Mouse (Mus musculus) brain, embryonic 18.5 days (tissue): ENCODE results near the gene Cep131.

Source experiments
- DNase-seq: peaks from one replicate; pipeline ENCODE4 v3.0.0-alpha.2; 2012; ENCODE audit warnings: low read depth, low spot score

Cep131 gene

DNA sequence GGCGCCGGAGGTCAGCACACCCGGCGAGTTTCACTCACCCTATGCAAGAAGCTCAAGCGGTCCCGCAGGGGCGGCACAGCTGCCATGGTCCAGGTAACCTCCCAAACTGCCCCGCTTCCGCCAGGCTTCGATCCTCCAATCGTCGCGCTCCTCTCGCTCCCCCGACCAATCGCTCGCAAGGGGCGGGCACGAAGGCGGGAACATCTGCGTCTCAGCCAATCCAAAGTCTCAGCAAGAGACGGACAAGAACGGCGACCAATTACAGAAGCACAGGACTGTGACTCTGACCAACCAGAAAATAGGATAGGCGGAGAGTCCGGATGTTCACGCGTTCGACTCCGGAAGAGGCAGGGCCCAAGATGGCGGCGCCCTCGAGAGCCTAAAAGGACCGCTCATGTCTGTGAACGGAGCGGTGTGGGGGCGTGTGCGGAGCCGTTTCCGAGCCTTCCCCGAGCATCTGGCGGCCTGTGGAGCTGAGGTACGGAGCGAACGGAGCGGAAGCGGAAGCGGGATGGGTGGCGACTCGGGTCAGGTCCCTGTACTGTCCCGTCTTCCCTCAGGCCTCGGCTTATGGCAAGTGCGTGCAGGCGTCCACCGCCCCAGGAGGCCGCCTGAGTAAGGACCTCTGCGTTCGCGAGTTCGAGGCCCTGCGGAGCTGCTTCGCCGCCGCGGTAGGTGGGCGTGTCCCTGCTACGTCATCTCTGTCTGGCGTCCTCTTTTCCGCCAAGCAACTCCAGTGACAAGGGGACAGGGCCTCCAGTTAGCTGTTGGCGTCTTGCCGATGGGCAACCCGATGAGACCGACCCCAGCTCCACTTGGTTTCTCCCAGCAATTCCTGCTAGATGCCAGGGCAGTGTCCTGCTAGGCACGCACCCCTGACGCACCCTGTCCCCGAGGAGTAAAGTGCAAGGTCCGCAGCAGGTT is 12.2 kb upstream of the Cep131 start, which contains the start of the genes Tepsin and Ndufaf8:
TSS of gene Tepsin (minus strand) at position 144 of the 924 bp plus-strand sequence.
TSS of gene Ndufaf8 (plus strand) at position 341 of the 924 bp plus-strand sequence.
- DNase-seq: peak; percentile 96

DNA sequence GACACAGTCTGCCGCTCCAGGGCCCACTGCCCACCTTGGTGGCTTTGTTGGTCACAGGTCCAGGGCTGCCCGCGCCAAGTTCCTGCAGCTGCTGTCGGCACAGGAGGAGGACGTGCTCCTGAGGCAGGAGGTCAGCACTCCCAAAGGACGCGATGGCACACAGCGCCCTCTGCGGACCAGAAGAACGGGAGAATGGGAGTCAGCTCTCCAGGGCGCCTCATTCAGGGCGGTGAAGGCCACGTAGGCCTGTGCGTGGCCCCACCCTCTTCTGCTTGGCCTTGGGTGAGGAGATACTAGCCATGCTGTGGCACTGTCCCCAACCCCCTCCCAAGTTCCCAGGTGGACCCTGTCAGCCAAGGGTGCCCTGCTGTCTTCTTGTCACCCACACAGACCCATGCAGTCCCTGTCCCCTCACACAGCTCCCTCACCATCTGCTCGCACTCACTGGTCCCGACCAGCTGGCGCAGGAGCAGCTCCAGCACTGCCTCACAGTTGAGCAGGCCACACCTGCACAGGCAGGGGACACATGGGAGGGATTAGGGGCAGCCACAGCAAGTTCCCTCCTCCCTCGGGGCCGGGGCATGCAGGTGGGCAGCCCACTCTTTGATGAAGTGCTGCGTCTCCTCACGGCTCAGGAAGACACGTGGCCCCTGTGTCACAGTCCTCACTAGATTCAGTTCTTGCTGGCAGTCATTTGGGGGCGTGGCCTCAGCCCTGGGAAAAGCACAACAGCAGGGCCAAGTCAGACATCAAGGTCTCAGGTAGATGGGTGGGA is 6.4 kb upstream of the Cep131 start:
- no peak for DNase-seq

DNA sequence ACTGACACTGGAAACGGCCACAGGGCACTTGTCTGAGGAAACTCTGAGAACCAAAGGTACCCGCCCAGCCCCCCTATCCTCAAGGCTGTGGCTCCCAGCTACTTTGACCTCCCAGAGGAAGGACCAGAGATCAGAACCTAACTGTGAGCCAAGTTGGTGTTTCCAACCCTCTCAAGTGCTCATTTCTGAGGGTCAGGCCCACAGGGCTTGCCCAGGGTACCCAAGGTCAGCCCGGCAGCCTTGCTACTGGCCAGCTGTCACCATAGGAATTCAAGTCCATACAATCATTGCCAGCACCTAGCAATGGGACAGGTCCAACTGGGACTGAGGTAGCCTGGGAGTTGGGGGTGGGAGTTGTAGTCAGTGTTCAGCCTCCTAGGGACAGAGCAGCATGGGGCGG is 4.0 kb upstream of the Cep131 start:
- DNase-seq: no peak

DNA sequence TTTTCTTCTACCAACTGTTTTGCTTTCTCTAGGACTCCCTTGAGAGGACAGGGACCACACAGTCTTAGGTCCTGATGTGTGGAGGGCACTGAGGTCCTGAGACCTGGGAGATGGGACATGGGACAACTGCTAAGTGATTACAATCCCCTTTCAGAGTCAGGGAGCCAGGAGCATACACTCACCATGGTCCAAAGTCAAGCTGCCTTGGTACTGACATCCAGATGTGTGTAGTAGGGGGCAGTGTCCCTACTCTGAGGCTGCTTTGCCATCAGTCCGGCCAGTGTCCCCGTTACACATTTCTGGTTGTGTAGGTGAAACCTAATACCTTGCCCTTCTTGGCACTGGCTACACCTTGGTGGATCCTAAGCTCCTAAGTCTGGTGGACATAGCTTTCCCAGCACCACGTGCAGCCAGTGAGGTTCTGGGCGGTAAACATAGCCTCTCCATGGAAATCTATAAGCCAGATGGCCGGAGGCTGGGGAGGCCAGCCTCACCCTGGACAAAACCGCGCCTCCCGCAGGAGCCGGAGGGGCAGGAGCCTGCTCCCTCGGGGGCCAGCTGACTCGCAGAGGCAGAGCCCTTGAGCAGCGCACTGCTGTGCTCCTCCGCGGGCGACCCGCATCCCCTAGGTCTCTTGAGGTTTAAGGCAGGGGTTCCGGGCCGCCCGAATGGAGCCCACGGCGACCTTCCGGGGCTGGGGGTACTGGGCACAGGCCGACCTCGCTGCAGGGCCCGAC is 568 bp downstream of the Cep131 start:
- DNase-seq: no peak

DNA sequence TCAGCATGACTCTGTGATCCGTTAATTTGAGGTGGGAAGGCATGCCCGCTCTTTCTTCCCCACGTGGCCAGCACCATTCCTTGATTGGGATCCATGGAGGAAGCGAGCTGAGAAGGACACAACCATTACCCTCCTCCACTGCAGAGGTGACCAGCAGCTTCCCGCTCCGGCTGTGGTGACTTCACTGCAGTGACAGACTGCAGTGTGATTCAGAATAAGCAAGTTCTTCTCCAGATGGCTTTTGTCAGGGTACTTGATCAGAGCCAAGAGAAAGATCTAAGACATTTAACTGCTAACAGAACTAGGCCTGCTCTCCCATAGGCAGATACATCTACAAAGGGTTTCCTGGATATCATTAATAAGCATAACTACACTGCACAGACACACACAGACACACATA is 6.3 kb downstream of the Cep131 start:
- no peak for DNase-seq

DNA sequence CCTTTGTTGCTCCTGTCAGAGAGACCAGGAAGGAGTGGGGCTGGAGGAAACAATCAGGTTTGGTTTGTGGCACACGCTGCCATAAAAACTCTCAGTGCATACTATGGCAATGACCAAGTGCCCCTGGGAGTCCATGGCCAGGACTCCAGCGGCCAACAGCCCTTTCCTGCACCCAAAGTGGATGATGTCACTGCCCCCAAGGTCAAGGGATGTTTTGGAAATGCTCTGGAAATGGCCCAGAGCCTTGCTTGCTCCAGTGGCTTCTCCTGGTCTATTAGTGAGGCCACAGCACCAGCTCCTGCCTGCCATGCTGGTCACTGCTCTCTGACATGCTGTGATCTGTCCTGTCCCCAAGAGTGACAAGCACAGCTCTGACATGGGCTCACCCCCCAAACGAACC is 10.4 kb downstream of the Cep131 start:
- DNase-seq: no peak

DNA sequence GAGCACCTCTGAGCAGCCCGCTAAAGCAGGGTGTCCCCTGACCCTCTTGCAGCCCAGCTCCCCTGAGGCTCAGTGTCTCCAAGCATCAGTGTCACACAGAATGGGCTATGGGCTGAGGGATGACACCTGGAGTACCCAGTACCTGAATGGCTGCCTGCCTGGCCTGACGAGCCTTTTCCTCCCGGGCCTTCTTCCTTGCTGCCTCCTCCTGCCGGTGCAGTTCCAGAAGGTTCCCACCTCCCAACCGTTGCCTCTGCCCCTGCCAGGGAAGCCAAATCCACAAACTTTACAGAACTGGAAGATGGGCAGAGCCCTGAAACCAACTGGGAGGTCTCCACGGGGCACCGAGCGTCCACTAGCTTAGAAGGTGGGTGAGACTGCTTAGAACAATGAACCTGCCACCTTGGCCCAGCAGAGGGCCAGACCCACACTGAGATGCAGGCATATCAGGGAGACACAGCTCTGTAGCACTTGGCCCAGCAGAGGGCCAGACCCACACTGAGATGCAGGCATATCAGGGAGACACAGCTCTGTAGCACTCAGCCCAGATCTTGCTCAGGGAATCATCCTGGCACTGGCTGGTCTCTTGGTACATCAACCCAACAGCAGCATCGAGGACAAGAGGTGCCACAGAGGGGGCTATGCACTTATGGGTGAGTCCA is 13.5 kb downstream of the Cep131 start:
- DNase-seq: no peak

DNA sequence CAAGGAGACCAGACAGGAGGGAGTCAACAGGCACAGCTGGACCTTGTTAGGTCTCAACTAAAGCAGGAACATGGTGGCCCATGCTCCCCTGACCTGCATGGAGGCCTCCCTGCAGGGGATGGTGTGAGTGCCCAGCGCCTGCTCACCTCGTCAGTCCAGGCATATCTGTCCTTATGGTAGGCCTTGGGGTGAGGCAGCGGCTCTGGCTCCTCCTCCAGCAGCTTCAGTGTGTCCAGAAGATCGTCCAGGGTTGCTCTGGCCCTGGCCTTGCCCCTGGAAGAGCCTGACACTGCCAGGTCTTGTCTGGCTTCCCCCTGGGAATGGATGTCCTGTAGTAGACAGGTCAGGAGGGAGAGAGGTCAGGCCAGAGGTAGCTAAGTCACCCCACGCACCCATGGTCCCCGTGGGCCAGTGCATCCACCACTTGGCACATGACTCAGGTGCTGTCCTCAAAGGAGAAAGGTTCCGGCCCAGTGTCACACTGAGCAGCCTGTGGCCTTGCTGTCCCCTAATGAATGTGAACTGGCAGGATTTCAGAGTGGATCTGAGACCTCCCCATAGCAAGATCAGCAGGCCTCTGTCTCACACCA is 14.8 kb downstream of the Cep131 start:
- DNase-seq: no peak

DNA sequence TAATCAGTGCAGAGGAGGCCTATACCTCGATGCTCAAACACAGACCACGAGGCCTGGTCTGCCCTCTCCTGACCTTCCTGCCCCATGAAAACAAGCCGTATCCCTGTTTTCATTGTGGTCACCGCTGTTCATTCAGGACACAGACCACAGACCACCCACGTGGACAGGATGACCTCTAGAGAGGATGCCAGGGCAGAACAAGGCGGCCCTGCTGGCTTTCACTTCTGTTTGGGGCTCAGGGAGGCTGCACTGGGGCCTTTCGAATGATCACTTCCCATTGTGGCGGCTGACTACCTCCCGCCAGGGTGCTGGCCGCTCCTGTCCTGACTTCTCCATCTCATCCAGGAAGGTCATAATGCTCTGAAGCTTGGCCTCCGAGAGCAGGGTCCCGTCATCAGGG is 15.6 kb downstream of the Cep131 start:
- no peak for DNase-seq

DNA sequence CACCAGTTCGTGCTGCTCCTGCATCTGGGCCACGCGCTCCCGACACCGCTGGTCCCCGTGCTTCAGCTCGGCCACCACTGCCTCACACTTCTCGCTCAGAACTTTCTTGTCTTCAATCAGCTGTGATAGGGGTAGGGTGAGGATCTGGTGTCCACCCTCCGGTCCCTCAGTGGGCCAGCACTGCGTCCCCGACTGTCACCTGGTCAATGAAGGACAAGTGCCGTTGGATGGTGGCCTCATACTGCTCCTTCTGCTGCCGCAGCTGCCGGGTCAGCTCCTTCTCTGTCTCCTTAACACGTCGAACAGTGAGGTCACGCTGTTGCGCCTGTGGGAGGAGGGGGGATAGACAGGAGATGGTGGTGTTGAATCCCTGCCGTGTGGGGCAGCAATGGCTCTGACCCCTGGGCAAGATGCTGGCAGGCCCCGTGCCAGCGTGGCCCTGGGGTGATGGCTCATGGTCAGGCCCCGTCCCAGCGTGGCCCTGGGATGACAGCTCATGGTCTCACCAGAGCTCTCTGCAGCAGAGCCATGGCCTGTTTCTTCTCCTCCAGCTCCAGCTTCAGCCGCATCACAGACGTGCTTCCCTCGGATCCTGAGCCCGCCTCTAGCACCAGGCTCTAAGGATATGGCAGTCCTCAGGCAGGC is 16.2 kb downstream of the Cep131 start:
- DNase-seq: no peak

DNA sequence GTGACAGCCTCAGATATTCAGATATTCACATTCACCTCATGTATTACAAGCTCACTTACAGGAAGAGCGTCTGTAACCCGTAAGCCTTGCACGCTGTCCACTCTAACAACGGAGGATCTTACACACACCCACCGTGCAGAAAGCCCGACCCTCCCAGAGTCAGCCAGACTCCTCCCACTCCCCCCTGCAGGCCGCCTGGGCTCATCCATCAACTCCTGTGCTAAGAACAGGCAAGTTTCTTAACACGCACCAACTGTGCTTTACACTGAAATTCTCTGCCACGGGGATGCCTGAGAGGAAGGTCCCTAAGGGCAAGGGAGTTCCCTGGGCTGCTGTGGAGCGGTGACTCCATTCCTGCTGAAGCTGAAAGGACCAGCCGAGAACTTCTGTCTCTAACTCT is 17.4 kb downstream of the Cep131 start:
- DNase-seq: no peak

DNA sequence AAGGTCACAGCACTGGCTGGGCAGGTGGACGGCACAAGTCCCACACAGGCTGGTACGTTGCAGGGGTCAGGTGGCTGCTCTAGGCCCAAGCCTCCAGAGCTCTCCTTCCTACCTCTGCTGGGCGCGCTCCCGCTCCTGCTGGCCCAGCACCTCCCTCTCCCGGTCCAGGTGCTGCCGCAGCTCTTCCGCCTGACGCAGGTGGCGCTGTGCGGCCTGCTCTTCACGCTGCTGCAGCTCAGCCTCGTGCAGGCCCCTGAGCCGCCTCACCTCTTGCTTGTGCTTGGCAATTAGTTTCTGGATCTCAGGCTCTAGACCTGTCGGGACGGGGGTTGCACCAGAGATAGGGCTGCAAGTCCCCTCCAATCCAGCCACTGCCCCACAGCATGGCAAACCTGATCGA is 18.8 kb downstream of the Cep131 start:
- no peak for DNase-seq

DNA sequence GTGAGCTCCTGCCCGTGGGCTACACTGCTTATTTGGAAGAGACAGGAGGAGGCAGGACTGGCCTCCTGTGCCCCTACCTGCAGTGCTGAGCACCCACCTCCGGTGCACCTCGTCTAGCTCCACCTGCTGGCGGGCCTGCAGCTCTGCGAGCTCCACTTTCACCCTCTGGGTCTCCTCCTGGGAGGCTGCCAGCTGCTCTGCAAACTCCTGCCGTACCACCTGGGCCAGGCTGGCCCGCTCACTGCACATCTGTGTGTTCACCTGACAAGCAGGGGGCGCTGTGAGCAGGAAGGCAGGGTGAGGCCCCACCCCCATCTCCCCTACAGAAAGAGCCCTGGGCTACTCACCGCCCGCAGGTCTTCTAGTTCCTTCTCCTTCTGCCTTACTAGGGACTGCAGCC is 21.3 kb downstream of the Cep131 start:
- no peak for DNase-seq

DNA sequence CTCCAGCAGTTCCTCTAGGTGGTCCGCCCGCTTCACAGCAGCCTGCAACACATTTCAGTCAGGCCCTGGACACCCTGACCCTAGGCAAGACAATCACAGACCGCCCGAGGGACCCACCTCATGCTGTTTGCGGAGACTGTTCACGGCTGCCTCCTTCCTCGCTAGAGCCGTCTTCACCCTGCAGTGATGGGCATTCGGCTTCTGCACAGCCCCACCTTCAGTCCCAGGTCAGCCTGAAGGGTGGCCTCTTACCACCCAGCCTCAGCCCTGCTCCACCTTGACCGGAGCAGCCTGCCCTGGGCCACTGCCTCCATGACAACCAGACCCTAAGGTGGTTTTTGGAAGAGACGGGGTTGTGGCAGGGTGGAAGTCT is 22.0 kb downstream of the Cep131 start:
- no peak for DNase-seq

DNA sequence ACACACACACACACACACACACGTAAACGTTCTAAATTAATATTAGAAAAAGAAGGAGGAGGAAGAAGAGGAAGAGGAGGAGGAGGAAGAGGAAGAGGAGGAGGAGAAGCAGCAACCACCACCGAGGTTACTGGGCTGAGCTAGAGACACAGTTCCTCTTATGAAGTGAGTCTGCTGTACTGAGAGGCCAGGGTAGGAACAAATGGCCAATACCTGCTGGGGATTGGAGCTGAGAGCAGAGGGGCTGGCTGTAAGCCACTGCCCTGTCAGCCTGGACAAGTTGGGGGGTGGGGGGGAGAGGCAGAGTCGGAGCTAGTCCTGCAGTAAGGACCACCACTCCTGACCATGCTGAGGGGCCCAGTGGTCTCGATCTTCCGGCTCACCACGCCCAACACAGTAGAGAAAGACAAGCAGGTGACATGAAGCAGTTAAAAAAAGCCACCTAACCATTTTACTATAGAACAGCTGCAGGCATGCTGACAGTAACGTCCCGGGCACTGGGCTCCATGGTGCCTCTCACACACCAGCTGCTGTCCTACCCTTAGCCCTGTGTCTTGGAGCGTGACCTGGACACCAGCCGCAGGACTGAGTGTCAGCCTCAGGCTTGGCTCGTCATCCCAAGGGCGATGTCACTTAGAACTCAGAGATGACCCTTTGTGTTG is 22.5 kb downstream of the Cep131 start:
- DNase-seq: no peak

DNA sequence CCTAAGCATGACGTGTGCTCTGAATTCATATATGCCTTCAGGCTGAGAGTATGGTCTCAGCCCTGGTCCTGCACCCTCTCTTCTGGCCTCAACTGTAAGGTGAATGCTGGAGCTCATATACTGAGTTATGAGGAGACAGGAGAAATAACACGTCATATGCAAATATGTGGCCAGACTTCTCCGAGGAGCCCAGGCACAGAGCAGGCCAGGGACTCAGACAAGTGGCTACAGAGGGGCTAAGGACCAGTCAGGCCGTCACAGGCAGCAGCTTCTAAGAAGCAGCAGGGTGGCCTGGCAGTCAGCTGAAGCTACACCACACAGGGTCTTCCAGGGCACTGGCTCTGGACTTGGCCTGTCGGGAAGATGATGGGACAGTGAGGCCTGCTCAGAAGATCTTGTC is 23.3 kb downstream of the Cep131 start:
- no peak for DNase-seq

DNA sequence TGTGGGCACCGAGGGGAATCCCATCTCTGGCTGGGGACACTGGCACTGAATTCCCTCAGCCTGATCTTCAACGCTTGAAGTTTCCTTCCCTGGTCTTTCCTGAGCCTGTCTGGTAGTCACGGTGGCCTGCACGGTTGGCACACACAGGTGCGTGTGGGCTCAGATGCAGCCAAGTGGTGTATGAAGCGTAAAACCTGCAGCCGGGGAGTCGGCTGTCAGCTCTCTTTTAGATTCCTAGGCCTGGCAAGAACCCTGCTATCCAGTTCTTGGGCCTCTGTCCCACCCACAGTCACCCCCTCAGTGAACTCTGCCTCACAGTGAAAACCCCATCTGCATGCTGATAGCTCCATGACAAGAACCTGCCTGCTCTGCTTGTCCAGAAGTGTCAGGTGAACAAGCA is 26.0 kb downstream of the Cep131 start:
- no peak for DNase-seq

DNA sequence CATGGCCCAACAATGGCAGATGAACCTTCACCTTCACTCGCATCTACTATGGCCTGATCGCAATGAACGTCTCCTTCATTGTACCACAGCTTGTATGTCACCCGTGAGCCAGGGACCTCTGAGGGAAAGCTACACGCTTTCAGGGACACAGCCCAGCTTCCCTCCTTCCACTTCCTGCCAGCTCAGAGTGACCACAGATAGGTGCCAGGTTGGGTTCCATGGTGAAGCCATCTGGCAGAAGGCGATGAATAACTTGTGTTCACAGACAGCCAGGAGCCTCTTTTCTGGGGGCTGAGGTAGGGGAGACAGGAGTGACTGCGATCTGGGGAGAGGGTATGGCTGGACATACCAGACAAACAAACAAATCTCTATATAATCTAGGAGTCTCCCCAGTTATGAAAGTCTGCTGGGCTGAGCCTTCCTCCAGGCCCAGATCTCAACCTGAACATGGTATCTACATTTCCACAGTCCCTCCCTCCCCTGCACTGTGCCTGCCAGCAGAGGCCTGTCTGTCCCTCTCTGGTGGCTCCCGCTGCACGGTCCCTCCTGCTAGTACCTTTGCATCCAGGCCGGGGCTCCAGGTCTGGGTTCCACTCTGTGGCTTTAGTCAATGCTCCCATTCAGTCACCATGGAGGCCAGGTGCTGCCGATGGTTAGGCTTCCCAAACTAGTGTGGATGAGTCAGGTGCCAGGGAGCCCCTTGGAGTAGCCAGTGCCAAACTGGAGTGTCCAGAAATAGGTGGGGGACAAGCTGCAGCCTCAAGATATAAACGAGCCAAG is 30.5 kb downstream of the Cep131 start:
- no peak for DNase-seq

DNA sequence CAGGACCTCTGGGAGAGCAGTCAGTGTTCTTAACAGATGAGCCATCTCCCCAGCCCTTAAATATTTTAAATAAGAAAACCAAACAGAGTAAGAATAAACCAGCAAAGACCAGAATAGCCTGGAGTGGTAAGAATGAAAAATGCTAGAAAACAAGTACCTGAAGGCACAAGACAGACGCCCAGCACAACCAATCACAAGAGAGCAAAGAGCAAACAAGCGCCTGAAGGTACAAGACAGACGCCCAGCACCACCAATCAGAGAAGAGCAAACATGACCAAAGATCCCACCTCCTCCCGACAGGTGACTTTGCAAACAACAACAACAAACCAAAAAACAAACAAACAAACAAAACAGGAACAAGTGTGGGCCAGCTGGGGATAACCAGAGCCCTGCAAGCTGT is 32.8 kb downstream of the Cep131 start:
- no peak for DNase-seq
